Mouse (Mus musculus) retina, embryonic 14.5 days (tissue): Measurements from ENCODE around the gene Wbp2nl.

ENCODE experiments used
- DNase-seq: peaks from one replicate; pipeline ENCODE4 v3.0.0-alpha.2; 2015; ENCODE audit warnings: low spot score

The Wbp2nl gene

GRCm38 (mm10) chr15:82298764-82299561 is at the start of gene Wbp2nl:
Gene Wbp2nl, plus strand, starts transcription at chr15:82298954.
- DNase-seq, result peak; percentile 13

- DNase-seq, result no peak
These were observed 47.2 kb upstream of the Wbp2nl start for GRCm38 (mm10) chr15:82251579-82251978.

- DNase-seq, result no peak
These were observed 46.7 kb upstream of the Wbp2nl start, which contains the start of gene 1500009C09Rik for GRCm38 (mm10) chr15:82252097-82252496. Gene 1500009C09Rik, plus strand, starts transcription at chr15:82252397.

GRCm38 (mm10) chr15:82255248-82255647 is 43.5 kb upstream of the Wbp2nl start:
- no peak for DNase-seq

- peak; percentile 78 for DNase-seq
These were observed 42.8 kb upstream of the Wbp2nl start for GRCm38 (mm10) chr15:82255944-82256383.

GRCm38 (mm10) chr15:82259510-82259909 is 39.2 kb upstream of the Wbp2nl start:
- DNase-seq, result peak; percentile 84

- DNase-seq, result peak; percentile 88
These were observed 32.4 kb upstream of the Wbp2nl start for GRCm38 (mm10) chr15:82266356-82266755.

GRCm38 (mm10) chr15:82268185-82268584 is 30.6 kb upstream of the Wbp2nl start:
- DNase-seq, result peak; percentile 72

- DNase-seq, result no peak
These were observed 30.0 kb upstream of the Wbp2nl start for GRCm38 (mm10) chr15:82268783-82269182.

GRCm38 (mm10) chr15:82271201-82271600 is 27.6 kb upstream of the Wbp2nl start:
- peak; percentile 94 for DNase-seq

- no peak for DNase-seq
These were observed 26.5 kb upstream of the Wbp2nl start for GRCm38 (mm10) chr15:82272295-82272694.

GRCm38 (mm10) chr15:82274593-82274926 is 24.2 kb upstream of the Wbp2nl start, which contains the start of gene Sept3:
Gene Sept3, plus strand, starts transcription at chr15:82274893.
- DNase-seq, result no peak

GRCm38 (mm10) chr15:82274927-82275901 is 23.5 kb upstream of the Wbp2nl start:
- peak; percentile 77 for DNase-seq

GRCm38 (mm10) chr15:82277591-82277990 is 21.2 kb upstream of the Wbp2nl start:
- no peak for DNase-seq

GRCm38 (mm10) chr15:82280638-82281037 is 18.1 kb upstream of the Wbp2nl start:
- DNase-seq, result no peak

- DNase-seq, result no peak
These were observed 12.6 kb upstream of the Wbp2nl start for GRCm38 (mm10) chr15:82286157-82286556.

GRCm38 (mm10) chr15:82290252-82290651 is 8.5 kb upstream of the Wbp2nl start:
- DNase-seq, result peak; percentile 26

GRCm38 (mm10) chr15:82292851-82293250 is 5.9 kb upstream of the Wbp2nl start:
- DNase-seq, result peak; percentile 12

GRCm38 (mm10) chr15:82293271-82293711 is 5.5 kb upstream of the Wbp2nl start:
- DNase-seq, result peak; percentile 70

- DNase-seq, result peak; percentile 65
These were observed 4.7 kb upstream of the Wbp2nl start for GRCm38 (mm10) chr15:82294059-82294458.

GRCm38 (mm10) chr15:82307107-82307506 is 8.4 kb downstream of the Wbp2nl start:
- DNase-seq, result no peak

- DNase-seq, result no peak
These were observed 9.7 kb downstream of the Wbp2nl start for GRCm38 (mm10) chr15:82308416-82308815.
